Mouse (Mus musculus) megakaryocyte, embryonic 14.5 days (primary cell): ENCODE data around the gene Jaml.

Source experiments
- FLI1 ChIP-seq: IDR thresholded peaks from 2 replicates; pipeline ENCODE4 v1.6.1; 2012; ENCODE audit warnings: low read length, inconsistent platforms, mixed read lengths
- GATA1 ChIP-seq: IDR thresholded peaks from 3 replicates; pipeline ENCODE4 v1.6.1; 2012; ENCODE audit warnings: mixed read lengths, low read length, inconsistent platforms, borderline replicate concordance

GRCm38 (mm10) chr9:45119316-45119953, 40.5 kb downstream of the Jaml start:
- TF ChIP-seq GATA1 (no peak), FLI1 (no peak)
